Mouse (Mus musculus): Measurements from ENCODE around the gene Aoc1.
A peak's percentile ranks its signal among the peaks of the same experiment; 100 is the strongest.

Gene Aoc1

DNA sequence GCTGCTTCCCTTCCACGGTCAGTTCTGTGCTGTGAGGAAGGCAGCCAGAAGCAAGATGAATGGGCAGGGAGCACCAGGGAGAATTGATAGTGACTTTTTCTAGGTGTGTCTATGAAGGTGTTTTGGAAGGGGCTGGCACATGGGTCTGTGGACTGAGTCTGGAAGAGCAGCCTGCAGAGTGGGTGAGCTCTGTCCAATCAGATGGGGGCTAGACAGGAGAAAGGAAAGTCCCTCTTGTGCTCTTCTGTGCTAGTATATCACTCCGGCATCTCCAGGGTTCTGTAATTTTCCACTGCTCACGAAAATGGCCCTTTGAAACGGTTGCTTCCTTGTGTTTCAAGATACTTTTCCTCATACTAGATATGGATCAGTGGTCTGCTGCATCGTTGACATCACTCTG, at the start of gene Aoc1:
Gene Aoc1, plus strand, starts transcription at position 301 of the 400 bp plus-strand sequence.
- DNase-seq (ENCODE audit: low spot score in 2 of 2) = no peak

DNA sequence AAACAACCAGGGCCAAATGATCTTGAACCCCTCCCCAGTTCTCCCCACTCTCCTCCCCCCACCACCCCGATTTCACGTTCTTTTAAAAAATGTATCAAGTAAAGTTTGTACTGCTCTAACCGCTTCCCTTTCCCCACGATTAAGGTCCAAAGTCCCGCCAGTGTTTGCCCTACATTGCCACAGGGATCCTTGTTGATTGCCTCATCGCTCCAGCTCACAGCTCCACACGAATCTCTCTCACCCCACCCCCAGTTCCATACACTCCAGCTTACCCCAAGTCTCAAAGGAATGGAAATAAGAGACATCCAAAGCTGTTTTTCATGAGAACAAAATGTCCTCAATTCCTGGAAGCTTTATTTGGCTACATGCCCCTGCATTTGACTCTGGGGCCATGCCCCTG, 47.7 kb upstream of the Aoc1 start:
- DNase-seq (ENCODE audit: low spot score in 2 of 2) = no peak

DNA sequence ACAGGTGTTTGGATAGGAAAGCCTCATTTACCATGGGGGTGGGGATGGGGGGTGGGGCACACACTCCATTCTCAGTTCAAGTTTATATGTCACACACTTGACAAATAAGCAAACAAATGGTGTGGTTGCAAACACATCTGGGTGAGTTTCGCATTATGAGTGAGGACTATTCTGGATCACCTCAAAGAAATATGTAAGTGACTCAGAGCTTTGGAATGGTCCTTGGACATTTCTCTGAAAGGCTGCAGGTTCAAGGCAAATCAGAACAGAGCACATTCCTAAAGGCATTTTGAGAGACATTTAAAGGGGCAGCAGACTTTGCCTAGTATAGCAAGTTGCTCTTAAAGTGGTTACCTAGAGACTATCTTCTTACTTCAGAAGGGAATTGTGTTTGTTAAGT, 43.7 kb upstream of the Aoc1 start:
- no peak for DNase-seq (ENCODE audit: low spot score in 2 of 2)

DNA sequence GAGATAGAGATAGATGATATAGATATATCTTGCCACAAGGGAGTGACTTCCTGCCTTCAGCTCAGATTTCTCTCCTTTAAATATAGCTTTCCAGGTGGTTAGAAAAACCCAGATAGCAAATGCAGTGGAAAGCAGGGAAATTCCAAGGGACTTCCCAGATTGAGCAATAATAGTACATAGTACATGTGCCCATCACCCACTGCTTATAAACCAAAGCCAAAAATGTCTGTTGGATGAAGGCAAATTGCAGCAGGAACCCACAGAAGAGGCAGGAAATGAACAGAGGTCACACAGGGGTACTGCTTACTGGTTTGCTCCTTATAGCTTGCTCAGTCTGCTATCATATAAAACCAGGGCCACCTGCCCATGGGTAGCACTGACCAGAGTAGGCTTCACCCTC, 43.0 kb upstream of the Aoc1 start:
- DNase-seq (ENCODE audit: low spot score in 2 of 2) = no peak

DNA sequence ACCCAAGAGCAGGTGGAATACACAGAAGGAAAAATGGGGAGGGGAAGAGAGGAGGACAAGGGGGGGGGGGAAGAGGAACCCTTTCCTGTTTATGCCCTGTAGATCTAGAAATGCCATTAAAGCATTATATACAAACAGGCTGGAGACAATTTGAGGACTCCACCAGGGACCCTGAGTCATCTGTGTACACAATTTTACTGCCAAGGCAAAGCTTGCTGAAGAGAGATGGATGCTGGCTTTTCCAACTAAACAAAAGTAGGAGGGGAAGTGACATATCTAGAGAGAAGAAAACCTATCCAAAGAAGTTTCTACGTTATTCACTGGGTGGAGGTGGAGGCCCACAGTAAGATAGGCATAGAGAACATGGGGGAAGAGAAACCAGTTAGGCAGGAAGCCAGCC, 42.5 kb upstream of the Aoc1 start:
- no peak for DNase-seq (ENCODE audit: low spot score in 2 of 2)

DNA sequence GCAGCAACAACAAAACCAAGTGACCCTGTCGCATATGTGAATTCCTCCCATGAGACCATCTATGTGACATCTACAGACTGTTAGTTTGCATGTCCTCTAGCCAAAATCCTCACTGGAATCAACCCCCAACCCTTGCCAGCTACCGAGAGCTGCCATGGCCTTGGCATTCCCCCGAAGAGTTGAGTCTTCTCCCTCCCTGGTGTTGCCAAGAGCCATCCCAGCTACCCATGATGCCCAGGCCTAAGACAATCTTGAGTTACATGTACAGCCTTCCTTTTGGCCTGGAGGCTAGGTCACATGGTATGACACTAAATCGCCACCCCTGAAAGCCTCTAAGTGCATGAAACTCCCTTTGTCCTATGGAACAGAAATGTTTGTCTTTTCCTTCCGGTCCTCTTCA, 41.6 kb upstream of the Aoc1 start:
- DNase-seq (ENCODE audit: low spot score in 2 of 2) = no peak

DNA sequence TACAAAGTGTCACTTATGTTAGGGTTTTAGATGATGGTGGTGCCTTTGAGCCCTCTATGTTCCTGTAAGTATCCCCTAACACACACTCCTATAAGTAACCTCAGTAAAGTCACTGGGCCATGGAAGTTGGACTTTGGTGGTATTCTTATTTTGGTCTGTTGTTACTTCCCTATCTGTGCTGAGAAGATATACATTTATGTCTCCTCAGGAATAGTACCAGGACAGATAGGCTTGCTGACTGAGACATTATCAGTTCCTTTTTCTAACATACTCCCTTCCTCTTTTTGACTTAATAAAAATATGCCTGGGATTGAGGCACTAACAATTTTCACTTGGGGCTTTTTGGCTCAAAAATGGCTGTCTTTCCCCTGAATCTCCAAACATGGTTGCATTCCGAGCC, 40.3 kb upstream of the Aoc1 start:
- no peak for DNase-seq (ENCODE audit: low spot score in 2 of 2)

DNA sequence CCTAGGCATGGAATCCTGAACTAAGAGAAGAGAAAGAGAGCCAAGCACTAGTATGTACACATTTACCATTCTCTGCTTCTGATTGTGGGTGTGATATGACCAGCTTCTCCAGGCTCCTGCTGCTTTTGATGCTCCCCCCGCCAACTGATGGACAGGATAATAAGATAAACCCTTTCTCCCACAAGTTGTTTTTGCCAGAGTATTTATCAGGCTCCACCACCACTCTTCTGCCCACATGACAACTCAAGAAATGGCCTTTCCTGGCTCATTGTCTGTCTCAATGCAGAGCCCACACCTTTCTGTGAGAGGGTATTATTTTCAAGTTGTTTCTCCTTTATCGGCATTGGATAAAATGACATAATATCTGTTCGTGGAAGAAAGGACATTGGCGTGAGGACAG, 39.2 kb upstream of the Aoc1 start:
- DNase-seq (ENCODE audit: low spot score in 2 of 2) = no peak

DNA sequence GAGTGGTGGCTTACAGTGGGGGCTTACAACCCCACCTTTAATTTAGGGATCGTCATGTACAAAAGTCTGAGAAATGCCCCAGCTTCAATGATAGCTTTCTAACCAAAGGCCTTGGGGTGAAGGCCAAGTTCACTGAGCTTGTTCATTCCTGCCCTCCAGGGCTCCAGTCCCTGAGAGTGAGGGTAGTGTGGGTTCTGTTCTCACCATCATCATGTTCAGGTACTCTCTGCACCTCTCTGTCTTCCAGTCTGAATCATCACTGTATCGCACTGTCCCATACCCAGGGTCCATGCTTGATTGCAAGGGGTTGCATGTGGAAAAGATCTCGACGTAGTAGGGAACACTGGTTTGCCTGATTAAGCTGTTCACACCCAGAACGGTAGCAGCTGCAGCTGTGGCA, 37.5 kb upstream of the Aoc1 start:
- DNase-seq (ENCODE audit: low spot score in 2 of 2) = no peak

DNA sequence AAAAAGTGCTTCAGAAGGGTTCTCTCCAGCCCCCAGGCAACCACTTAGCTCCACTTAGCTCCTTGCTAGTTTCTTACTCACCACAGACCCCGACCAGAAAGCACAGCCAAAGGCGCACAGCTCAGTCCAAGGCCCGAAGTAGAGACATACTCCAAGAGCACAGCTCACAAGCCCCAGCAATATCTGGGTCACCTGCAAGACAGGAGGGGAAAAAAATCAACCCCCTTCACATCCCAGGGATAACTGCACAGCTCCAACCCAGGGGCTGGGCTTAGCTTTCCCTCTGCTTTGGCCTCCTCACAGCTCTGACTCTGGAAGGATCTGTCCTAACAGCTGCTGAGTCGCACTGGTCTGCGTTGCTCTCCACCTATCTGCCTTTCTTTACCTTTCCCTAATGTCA, 36.5 kb upstream of the Aoc1 start:
- no peak for DNase-seq (ENCODE audit: low spot score in 2 of 2)

DNA sequence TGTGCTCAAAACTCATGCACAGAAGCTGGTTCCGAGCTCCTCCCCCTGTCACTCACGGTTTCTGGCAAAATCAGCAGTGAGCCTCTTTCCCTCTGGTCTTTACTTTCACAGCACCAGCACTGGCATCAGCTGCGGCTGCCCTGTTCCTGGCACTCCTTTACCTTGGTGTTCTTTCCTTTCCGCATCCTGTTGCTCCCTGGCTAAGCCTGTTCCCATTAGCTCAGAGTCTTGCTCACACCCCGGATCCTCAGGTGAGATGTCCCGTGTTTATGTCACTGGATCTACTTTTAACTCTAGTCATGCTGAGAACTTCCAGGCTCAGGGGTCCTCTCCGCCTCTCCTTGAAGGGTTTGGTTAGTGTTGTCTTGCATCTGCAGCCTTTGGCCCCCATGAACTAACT, 35.2 kb upstream of the Aoc1 start:
- DNase-seq (ENCODE audit: low spot score in 2 of 2) = no peak

DNA sequence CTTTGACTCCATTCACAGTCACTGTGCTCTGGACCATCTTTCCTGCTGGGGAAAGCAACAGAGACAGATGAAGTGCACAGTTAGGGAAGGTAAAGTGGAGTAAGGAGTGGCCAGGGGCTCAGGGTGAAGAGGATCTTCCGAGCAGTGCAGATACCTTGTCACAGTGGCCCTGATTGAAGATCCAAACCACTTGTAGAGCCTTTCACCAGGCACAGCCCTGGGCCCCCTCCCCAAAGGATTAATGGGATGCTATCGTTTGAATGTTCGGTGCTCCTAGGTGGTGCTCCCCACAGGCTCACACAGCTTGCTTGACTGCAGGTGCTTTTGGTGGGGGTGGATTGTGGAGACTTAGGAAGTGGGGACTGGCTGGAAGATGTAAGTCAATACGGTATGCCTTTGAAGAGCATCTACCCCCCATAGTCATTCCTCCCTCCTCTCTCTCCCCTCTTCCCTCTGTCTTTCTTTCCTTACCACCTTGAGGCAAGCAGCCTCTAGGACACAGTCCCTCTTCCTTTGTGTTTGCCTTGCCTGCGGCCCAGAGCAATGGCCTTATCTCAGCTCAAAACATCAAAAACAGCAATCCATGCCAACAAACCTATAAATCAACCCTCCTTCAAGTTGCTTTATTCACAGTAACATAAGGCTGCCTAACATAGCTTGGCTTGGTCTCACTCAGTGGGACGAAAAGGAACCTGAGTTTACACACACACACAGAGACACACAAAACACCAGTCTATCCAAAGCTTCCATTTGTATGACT, 34.2 kb upstream of the Aoc1 start:
- no peak for DNase-seq (ENCODE audit: low spot score in 2 of 2)

DNA sequence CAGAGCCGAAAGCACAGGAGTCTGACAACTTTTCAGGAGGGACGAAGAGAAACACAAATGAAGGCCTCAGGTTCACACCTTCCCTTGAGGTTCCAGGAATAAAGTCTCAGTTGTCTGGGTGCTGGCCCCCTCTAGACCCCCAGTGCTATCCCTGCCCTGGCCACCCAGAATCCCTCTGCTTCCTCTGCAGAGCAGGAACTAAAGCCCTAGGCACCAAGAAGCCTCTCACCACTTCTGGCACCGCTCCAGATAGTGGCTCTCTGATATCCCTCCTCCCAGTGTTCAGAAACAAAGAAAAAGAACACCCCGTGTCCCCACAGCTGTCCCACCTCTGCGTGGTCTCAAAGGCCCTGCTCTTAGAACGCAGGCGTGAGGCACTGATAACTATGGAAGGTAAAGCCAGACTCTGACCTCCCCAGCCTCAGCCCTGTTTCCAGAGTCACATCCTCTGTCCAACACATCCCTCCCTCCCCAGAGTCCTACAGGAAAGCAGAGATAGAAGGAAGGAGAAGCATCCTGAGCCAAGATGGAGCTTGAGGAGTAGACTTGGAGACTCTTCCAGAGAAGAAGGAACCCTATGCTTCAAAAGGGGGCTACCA, 32.2 kb upstream of the Aoc1 start, which contains the start of gene Tmem176a:
Gene Tmem176a, plus strand, starts transcription at position 549 of the 599 bp plus-strand sequence.
- no peak for DNase-seq (ENCODE audit: low spot score in 2 of 2)

DNA sequence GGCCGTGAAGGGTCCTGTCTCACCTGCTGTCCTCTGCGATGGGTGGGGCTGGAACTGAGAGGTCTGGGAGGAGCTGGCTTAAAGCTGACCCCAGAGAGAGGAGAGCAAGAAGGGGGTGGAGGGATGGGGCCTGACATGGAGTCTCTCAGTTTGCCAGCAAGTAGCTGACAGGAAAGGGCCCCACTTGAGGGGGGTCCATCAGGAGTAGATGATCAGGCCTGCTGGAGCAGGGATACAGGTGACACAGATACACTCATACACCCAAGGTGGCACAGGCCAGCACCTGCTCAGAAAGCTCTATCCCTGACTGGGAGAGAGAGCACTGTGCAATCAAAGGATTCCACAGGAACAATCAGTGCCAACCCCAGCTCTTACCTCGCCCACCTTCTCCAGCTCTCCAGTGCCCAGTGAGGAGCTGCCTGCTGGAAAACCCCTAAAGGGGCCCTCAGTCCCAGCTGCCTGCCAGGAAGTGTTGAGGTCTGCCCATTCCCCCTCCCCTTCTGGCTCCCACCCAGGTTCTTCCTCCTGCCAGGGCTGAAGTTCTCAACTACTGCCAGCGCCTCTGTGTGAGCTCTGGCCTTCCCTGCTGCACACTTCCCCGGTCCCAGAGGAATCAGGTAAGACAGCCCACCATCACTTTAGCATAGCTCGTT, 31.6 kb upstream of the Aoc1 start, which contains the start of gene Tmem176b:
Gene Tmem176b, minus strand, starts transcription at position 524 of the 653 bp plus-strand sequence.
- DNase-seq (ENCODE audit: low spot score in 2 of 2) = peak; percentile 77 to 81

DNA sequence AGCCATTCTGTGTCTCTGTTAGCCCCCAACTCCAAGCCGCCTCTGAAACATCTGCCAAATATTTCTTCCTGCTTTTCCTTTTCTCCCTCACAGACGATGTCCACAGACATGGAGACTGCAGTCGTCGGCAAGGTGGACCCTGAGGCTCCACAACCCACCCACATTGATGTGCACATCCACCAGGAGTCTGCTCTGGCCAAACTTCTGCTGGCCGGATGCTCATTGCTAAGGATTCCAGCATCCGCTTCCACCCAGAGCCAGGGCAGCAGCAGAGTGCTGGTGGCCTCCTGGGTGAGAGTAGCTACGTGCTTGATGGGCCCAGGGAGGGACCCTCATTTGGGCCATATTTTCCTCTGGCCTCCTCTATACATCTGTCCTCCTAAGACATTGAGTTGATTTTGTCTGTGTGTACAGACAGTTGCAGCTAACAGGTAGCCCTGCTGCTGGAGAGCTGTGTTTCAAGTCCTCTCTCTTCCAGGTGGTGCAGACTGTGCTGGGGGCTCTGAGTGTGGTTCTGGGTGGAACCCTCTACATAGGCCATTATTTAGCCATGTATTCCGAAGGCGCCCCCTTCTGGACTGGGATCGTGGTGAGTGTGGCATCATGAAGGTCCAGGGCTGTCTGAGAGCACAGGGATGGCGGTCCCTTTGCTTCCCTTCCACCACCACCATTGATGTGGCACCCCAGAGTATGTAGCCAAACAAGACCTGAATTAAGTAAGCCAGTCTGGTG, 30.4 kb upstream of the Aoc1 start:
- no peak for DNase-seq (ENCODE audit: low spot score in 2 of 2)

DNA sequence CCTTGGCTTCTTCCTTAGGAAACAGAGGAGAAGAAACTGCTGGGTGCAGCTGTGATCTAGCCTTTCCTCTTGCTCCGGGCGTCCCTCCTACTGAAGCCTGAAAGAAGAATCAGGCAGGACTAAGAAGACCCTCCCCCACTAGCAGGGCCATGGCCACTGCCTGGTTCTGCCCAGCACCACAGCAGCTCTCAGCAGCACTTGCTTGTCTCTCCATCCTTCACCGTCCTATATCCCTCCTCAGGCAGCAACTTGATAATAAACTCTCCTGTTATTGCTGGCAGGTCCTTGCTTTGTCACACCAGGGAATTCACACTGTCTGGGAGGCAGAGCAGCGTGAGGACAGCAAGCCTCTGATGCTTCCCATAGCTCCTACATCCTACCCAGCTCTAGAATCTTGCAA, 27.6 kb upstream of the Aoc1 start:
- no peak for DNase-seq (ENCODE audit: low spot score in 2 of 2)

DNA sequence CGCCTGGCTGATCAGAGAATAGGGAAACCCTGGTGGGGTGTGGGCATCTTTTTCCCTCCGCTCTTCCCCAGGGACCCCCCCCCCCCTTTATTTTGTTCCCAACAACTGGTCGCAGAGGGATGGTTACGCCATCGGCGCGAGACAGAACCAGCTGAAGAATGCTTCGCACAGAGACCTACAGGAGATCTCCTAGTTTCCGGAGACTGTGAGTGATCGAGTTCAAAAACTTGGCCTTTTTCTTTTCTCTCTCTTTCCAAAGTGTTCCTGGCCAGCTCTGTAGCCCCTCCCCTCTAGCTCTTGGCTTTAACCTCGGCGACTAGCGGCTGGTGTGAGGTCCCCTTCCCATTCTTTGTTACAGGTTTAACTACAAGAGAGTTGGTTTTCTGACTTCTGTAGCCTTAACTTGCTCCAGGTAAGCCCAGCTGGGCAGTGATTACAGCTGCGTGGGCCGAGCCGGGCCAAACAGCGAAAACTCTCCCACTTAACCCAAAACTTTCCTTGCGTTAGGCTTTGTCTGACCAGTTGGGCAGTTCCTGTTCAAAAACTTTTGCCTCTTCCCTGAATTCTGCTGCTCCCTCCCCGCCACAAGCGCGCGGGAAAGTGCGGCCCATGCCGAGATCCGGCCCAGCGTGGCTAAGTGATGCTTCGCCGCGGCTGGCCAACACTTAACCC, 20.7 kb upstream of the Aoc1 start:
- no peak for DNase-seq (ENCODE audit: low spot score in 2 of 2)

DNA sequence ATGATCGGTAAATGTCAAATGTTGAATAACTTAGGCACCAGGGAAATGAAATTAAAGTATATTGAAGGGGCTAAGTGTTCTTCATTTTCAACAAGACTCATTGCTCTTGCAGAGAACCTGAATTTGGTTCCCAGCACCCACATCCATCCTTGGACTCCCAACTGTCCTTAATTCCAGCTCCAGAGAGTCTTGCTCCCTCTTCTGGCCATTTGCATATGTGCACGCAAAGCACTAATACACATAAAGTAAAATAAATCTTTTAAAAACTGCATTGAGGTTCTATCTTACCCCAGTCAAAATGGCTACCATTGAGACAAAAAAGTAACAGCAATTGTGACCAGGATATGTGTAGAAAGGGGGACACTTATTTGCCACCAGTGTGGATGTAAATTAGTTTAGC, 18.5 kb upstream of the Aoc1 start:
- DNase-seq (ENCODE audit: low spot score in 2 of 2) = no peak

DNA sequence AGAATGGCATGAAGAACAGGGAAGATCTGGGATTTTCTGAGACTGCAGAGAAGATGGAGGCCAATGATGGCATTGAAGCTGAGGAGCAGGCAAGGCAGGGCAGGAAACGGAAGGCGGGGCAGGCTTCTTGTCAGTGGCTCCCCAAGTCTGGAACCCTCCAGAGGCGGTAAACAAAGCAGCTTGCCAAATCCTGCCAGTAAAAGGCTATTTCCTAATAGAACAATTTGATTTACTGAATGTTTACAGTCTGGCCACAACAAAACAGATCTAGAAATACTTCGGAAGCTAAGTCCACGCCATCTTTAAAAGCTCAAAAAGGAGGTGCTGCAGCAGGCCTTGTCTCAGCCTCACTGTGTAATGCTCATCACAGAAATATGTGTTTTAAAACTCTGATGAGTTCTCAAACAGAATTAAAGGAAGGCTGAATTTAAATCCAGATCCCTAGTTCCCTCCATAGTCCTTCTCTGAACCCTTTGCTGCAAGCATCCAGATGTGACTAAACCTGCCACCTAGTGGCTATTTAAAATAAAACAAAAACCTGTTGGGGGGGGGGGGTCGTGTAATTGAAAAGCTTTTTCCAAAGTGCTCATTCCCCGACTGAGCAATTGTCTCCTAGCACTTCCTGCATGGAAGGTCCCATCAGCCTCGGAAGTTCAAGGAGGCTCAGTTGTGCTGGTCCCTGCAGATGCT, 14.9 kb upstream of the Aoc1 start:
- DNase-seq (ENCODE audit: low spot score in 2 of 2) = no peak

DNA sequence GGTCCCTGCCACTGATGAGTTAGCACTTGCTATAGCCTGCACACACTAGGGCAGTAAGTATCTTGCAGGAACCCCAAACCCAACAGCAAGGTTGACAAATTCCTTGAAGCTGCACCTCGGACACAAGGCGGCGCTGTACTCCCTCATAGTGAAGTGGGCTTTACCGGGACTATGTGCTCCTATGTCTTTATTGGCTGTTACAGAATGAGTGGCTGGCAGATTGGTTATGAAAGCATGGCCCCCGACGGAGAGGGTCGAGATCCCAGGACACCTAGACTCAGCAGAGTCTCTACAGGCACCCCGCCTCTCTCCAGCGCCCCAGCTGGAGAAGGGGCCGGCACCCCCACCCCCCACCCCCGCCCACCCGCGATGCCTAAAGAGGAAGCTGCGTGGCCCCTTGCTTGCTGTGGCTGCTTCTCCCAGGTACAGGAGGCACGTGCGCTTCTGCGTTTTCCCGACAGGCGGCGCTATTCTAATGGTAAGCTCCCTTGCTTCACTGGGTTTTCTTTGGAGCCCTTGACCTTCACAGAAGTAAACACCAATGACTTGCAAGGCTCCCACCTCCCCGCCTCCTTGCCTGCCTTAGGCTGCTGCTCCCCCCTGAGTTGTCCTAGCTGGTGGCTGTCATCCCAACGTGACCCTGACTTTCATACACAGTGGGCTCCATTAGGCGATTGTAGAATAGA, 12.4 kb upstream of the Aoc1 start:
- peak; percentile 46 to 48 for DNase-seq (ENCODE audit: low spot score in 2 of 2)

DNA sequence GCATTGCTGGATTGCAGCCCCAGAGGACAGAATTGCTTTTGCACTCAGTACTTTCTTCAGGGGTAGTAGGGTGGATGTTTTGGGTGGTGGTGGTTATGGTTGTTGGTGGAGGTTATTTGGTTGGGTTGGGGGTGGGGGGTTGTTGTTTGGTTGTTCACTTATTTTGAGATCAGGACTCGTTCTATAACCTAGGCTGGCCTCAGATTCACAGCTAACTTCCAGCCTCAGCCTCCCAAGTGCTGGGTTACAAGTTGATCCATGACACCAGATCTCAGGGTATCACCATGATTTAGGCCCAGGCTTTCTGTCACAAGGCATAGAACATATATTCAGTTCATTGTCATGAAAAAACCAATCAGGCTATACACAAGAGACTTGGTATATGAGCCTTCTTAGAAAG, 11.8 kb upstream of the Aoc1 start:
- DNase-seq (ENCODE audit: low spot score in 2 of 2) = no peak
